Mouse (Mus musculus): ENCODE measurements around the gene Iqck. TPM values are rescaled to one million over a fixed set of nuclear protein-coding genes. Genes with fewer than 3 reads are reported as not detected.
A peak's percentile ranks its signal among the peaks of the same experiment; 100 is the strongest.

Gene Iqck
- polyA plus RNA-seq, 1 experiment from 2014 or later: 6.2 TPM

DNA sequence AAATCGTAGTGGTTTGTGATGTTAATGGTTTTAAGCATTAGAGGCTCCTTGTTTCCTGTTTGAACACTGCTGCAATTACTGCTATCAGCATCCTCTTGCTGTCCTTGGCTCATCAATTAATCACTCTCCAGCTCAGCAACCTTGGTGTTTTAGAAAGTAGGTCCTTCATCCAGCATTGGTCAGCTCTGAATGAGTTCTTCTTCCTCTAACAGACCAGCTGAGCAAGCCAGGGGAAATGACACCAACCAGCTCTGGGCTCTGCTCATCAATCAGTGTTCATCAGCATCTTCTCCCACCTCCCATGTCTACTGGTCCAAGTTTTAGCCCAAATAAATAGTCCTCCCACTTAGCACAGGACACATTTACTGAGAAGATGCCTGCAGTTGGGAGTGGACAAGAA is 3.1 kb downstream of the Iqck start:
- Histone ChIP-seq H3K27ac (replicated peaks) (no peak overlapping the region), H3K27me3 (ENCODE audit: low read depth, poor library complexity, severe bottlenecking) (no peaks in the 10 kb centered on the region), H3K9me3 (replicated peaks) (no peaks in the 10 kb centered on the region), H3K4me1 (peaks cover 21% of the 10 kb centered on the region), H3K4me3 (no peak overlapping the region), H3K36me3 (peaks cover 22% of the 10 kb centered on the region)
- 94% methylated on average over 1 of the region's 1 CpGs for WGBS
- no peak for DNase-seq (ENCODE audit: low spot score)

DNA sequence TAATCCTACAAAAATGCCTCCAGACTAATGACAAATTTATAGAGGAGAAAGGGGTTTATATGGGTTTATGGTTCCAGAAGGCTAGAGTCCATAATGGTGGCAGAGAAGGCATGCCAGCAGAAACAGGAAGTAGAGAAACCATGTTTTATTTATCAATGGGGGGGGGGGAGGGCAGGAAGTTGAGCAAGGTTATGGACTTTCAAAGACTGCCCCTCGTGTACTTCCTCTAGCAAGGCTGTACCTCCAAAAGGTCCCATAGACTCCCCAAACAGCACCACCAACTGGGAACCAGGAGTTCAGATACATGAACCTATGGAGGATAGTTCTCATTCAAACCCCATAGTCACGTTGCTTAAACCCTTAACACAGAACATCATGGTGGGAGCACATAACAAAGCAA is 9.8 kb downstream of the Iqck start:
- DNase-seq (ENCODE audit: low spot score): no peak
- Histone ChIP-seq H3K27me3 (ENCODE audit: low read depth, poor library complexity, severe bottlenecking) (no peaks in the 10 kb centered on the region), H3K27ac (replicated peaks) (no peak overlapping the region), H3K4me3 (no peak overlapping the region), H3K4me1 (no peaks in the 10 kb centered on the region), H3K9me3 (replicated peaks) (no peaks in the 10 kb centered on the region), H3K36me3 (no peaks in the 10 kb centered on the region)
- 80% methylated on average over 2 of the region's 2 CpGs for WGBS

DNA sequence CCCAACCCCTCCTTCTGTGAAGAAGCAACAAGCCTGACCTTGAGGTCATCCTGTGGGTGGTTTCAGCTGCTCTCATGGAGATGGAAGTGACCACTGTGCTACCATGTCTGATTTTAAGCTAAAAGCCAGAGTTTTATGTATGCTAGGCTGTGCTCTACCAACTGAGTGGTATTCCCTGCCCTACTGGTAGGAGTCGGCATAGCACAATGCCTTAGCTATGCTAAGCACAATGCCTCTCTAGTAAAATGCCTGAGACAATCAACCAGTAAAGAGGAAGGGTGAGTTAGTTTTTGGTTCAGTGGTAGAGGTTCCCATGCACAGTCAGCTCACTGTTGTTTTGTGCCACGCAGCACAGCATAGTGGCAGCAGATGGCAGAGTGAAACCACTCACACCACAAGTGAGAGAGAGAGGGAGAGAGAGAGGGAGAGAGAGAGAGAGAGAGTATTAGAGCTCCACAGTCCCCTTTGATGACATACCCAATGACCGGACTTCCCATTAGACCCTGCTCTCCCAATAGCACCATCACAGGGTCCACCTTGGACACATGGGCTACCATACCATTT is 24.0 kb downstream of the Iqck start:
- Histone ChIP-seq H3K27me3 (ENCODE audit: low read depth, poor library complexity, severe bottlenecking) (peaks cover 5% of the 10 kb centered on the region; the same call in 1 of the 2 replicates), H3K4me1 (peaks cover 10% of the 10 kb centered on the region; the same call in 1 of the 2 replicates), H3K27ac (replicated peaks) (no peak overlapping the region), H3K9me3 (replicated peaks) (no peaks in the 10 kb centered on the region), H3K4me3 (no peak overlapping the region), H3K36me3 (no peaks in the 10 kb centered on the region)
- 79% methylated on average over 3 of the region's 3 CpGs for WGBS
- no peak for DNase-seq (ENCODE audit: low spot score)

DNA sequence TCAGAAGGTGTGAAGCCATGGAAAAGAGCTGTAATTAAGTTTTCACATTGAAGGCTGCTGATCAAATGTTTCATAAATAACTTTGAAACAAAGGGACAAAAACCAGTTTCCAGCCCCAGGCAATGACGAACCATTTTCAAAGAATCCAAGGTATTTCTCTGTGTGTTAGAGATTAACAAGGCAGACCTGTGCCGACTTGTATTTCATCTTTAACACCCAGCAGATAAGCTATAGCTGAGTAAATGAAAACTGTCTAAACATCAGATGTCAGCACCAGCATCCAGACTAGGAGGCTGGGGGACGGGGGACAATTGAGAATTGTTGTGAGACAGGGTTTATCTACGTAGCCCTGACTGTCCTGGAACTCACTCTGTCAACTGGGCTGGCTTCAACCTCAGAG is 28.4 kb downstream of the Iqck start:
- WGBS: 81% methylated on average over 4 of the region's 4 CpGs
- H3K27ac ChIP-seq (replicated peaks): no peak overlapping the region

DNA sequence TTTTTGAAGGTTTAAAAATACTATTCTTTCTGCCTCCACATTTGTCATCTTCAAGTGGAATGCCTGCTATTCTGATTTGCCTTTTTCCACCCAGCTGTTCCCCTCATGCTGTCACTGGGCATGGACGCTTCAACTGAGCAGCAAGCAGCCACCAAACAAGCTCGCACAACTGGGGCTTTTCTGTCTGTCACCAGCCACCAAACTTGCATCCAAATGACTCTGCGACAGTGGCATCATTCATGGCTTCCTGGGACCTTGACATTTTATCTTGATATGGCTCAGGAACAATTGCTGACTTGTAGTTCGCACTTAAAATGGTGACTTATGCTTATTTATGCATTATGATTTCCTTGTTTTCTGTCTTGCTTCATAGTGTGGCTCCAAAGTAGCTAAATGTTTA is 29.4 kb downstream of the Iqck start:
- Histone ChIP-seq H3K36me3 (no peaks in the 10 kb centered on the region), H3K4me1 (peaks cover 46% of the 10 kb centered on the region), H3K27ac (replicated peaks) (no peak overlapping the region), H3K9me3 (replicated peaks) (no peaks in the 10 kb centered on the region), H3K4me3 (no peak overlapping the region), H3K27me3 (ENCODE audit: low read depth, poor library complexity, severe bottlenecking) (peaks cover 17% of the 10 kb centered on the region; the same call in 1 of the 2 replicates)
- no peak for DNase-seq (ENCODE audit: low spot score)
- 85% methylated on average over 4 of the region's 4 CpGs for WGBS

More for the DNA sequence above, 28.4 kb downstream of the Iqck start:
- Histone ChIP-seq H3K9me3 (replicated peaks) (no peaks in the 10 kb centered on the region), H3K36me3 (no peaks in the 10 kb centered on the region), H3K4me3 (no peak overlapping the region), H3K4me1 (peaks cover 38% of the 10 kb centered on the region), H3K27me3 (ENCODE audit: low read depth, poor library complexity, severe bottlenecking) (peaks cover 17% of the 10 kb centered on the region; the same call in 1 of the 2 replicates)
- DNase-seq (ENCODE audit: low spot score): no peak

DNA sequence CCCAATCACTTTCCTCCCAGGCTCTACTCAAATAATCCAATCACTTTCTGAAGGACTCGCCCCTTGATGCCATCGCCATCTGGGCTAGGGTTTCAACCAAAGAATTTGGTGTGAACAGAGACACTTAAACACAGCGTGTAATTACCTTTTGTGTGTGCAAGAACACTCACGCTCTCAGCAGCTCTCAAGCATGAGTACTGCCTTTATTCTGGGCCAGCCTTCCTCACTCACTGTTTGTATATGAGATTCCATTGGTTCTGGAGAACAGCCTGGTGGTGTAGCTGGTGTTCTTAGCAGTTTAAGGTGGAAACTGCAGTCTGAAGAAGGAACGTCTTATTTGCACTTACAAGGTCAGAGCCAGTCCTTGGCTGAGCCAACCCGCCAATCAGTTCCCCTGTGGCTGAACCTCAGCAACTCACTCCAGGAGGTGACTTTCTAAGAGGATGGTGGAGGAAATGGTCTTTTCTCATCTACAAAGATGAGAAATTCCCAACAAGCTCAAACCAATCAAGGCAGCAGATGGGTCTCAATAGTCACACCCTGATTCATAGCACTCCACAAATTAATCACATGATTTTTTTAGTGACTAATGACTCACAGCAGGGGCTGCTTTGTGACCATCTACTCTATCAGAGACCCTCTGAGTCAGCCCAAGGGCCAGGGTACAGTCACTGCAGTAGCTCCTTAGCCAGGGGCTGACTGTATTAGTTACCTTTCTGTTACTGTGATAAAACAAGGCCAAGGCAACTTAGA is 31.9 kb downstream of the Iqck start:
- peak; percentile 39 for DNase-seq (ENCODE audit: low spot score)
- WGBS: 31% methylated on average over 6 of the region's 6 CpGs

DNA sequence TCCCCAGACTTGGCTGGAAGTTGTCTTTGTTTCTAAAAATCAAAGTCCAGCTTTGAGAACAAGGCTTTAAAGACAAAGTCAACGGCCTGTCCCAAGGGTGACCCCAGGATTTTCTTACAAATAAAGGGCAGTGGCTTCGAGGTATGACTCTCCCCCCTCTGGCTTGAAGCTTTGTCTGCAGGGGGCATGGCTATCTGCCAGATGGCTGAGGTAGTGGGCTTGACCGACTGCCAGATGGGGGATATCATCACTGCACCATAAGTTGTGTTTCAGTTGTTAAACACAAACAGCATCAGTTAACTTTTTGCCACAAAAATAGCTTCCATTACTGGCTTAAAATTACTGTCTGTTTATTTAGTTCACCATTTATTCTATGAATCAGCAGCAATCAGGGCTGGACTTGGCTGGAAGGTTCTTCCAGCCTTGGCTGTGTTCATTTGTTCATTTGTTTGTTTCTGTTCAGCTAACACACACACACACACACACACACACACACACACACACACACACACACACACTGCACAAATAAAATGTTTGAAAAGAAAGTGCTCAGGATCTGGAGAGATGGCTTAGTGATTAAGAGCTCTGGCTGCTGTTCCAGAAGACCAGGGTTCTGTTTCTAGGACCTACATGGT is 33.6 kb downstream of the Iqck start:
- DNase-seq (ENCODE audit: low spot score): peak; percentile 54
- Histone ChIP-seq H3K9me3 (replicated peaks) (no peaks in the 10 kb centered on the region), H3K36me3 (no peaks in the 10 kb centered on the region), H3K27ac (replicated peaks) (peak overlapping the region; percentile 72), H3K4me1 (peaks cover 46% of the 10 kb centered on the region), H3K27me3 (ENCODE audit: low read depth, poor library complexity, severe bottlenecking) (peaks cover 15% of the 10 kb centered on the region; the same call in 1 of the 2 replicates), H3K4me3 (no peak overlapping the region)
- 8% methylated on average over 3 of the region's 3 CpGs for WGBS

More for the DNA sequence above, 31.9 kb downstream of the Iqck start:
- Histone ChIP-seq H3K9me3 (replicated peaks) (no peaks in the 10 kb centered on the region), H3K4me1 (peaks cover 56% of the 10 kb centered on the region), H3K27ac (replicated peaks) (peak overlapping the region; percentile 55; the same call in 1 of the 2 replicates), H3K4me3 (no peak overlapping the region), H3K36me3 (no peaks in the 10 kb centered on the region), H3K27me3 (ENCODE audit: low read depth, poor library complexity, severe bottlenecking) (peaks cover 17% of the 10 kb centered on the region; the same call in 1 of the 2 replicates)

DNA sequence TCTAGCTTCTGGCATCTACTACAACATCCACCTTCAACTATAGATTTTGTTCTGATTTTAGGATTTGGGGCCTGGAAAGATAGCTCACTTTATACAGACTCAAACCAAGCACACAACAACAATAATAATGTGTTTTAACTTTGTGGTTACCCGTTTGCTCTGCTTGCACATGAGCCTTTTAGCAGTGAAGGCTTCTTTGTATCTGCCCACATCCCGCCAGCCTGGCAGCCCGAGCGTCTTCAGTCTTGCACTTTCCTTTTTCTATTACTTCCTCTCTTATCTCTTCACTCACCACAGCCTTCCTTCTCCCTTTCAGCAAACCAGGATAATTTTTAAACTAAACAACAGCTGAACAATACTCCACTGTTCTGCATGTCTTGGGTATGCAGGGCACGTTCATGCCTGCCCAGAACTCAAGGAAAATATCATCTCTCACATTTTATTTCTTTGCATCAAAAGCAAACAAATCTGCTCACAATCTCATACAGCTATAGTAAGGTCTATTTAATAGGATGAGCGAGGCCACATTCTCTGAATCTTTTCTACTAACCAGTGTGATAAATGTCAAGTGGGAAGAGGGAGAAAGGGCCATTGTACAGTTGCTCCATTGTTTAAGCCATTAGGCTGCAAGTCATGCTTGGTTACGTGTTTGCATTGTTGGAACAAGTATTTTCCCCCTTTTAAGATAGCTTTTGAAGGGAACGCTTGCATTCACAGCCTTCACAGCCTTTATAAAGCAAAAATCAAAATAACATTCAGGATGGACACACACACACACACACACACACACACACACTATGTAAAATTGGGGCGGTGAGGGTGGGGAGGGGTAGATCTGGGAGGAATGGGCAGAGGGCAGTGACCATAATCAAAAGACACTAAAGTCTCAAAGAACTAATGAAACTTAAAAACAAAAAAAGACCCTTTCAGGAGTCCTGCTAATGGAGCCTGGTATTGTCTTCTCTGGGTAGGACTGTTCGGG is 40.2 kb downstream of the Iqck start:
- Histone ChIP-seq H3K36me3 (no peaks in the 10 kb centered on the region), H3K4me1 (peaks cover 57% of the 10 kb centered on the region), H3K27ac (replicated peaks) (no peak overlapping the region; the same call in 1 of the 2 replicates), H3K27me3 (ENCODE audit: low read depth, poor library complexity, severe bottlenecking) (no peaks in the 10 kb centered on the region; the same call in 1 of the 2 replicates), H3K9me3 (replicated peaks) (no peaks in the 10 kb centered on the region), H3K4me3 (no peak overlapping the region)
- no peak for DNase-seq (ENCODE audit: low spot score)
- WGBS: 76% methylated on average over 10 of the region's 10 CpGs

DNA sequence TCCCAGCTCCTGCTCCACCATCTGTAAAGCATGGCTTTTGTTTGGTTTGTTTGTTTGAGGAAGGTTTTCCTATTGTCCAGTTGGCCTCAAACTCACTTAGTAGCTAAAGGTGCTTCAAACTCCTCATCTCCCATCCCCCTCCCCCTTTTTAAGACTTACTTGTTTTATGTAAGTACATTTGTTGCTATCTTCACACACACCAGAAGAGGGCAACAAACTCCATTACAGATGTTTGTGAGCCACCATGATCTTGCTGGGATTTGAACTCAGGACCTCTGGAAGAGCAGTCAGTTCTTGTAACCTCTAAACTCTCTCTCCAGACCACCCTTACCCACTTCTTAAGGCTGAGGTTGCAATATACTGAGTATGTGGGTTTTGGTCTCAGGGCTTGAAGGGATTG is 42.5 kb downstream of the Iqck start:
- peaks cover 48% of the 10 kb centered on the region for H3K4me1 ChIP-seq
- no peak for DNase-seq (ENCODE audit: low spot score)

DNA sequence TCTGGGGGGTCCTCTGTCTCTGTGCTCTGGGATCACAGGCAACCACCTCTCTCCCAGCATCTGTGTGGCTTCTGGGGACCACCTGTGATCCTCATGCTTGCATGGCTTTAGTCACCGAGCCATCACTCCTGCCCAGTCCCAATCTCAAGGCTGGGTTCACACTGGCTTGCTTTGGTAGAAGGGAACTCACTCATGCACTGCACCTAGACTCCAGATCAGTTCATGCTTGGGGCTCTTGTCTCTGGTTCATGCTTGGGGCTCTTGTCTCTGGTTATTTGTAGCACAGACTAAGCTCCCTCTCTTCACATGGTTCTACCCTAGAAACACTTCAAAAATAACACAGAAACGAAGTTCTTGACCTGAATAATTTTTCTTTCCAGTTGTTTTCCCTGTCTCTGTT is 44.5 kb downstream of the Iqck start:
- H3K4me1 ChIP-seq: peaks cover 48% of the 10 kb centered on the region
- H3K27ac ChIP-seq (replicated peaks): peak overlapping the region; percentile 47
- 68% methylated on average over 2 of the region's 2 CpGs for WGBS

More for the DNA sequence above, 42.5 kb downstream of the Iqck start:
- H3K27ac ChIP-seq (replicated peaks): no peak overlapping the region
- no peak overlapping the region for H3K4me3 ChIP-seq
- H3K27me3 ChIP-seq (ENCODE audit: low read depth, poor library complexity, severe bottlenecking): no peaks in the 10 kb centered on the region; the same call in 1 of the 2 replicates
- H3K36me3 ChIP-seq: no peaks in the 10 kb centered on the region
- H3K9me3 ChIP-seq (replicated peaks): no peaks in the 10 kb centered on the region

DNA sequence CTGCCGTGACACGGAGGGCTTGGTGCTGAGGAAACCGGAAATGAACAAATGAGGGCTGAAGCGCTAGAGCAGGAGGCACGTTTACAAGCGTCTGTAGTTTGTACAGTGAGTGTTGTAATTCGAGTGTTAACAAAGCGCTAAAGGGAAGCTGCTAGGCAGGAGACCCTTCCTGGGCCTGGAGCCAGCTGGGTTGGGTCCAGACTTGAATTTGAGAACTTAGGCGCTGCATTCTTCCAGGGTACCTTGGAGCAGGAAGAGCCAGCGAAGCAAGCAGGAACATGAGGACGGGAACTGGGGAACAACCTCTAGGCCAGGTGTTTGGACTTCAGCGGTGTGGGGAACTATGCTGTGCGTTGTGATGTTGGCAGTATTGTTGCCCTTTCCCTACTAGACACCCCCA is 47.4 kb downstream of the Iqck start:
- no peak for DNase-seq (ENCODE audit: low spot score)
- 88% methylated on average over 13 of the region's 13 CpGs for WGBS
- Histone ChIP-seq H3K36me3 (no peaks in the 10 kb centered on the region), H3K4me3 (no peak overlapping the region), H3K27me3 (ENCODE audit: low read depth, poor library complexity, severe bottlenecking) (no peaks in the 10 kb centered on the region; the same call in 1 of the 2 replicates), H3K9me3 (replicated peaks) (no peaks in the 10 kb centered on the region), H3K4me1 (peaks cover 25% of the 10 kb centered on the region), H3K27ac (replicated peaks) (no peak overlapping the region)

More for the DNA sequence above, 44.5 kb downstream of the Iqck start:
- no peak for DNase-seq (ENCODE audit: low spot score)
- H3K36me3 ChIP-seq: no peaks in the 10 kb centered on the region
- no peaks in the 10 kb centered on the region; the same call in 1 of the 2 replicates for H3K27me3 ChIP-seq (ENCODE audit: low read depth, poor library complexity, severe bottlenecking)
- no peaks in the 10 kb centered on the region for H3K9me3 ChIP-seq (replicated peaks)
- no peak overlapping the region for H3K4me3 ChIP-seq

DNA sequence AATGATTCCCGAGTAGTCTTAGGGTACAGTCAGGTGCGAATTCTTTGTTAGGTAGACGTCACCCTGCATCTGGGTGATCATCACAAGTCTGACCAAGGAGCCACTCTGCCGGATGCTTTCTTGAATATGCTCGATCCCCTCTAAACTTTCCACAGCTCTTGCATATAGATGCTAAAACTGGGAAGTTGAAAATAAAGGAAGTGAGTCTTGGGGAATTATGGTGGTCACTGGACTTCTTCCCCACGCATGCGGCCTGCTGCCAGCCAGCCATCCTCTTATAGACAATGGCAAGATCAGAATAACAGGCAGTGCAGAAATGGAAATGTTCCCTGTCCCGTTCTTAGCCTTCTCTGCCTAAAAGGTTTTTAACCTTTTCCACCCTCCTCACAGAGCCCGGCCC is 48.3 kb downstream of the Iqck start:
- DNase-seq (ENCODE audit: low spot score): no peak
- no peaks in the 10 kb centered on the region for H3K36me3 ChIP-seq
- no peaks in the 10 kb centered on the region; the same call in 1 of the 2 replicates for H3K27me3 ChIP-seq (ENCODE audit: low read depth, poor library complexity, severe bottlenecking)
- H3K27ac ChIP-seq (replicated peaks): no peak overlapping the region
- no peak overlapping the region for H3K4me3 ChIP-seq
- H3K4me1 ChIP-seq: peaks cover 22% of the 10 kb centered on the region
- WGBS: 91% methylated on average over 9 of the region's 9 CpGs
- H3K9me3 ChIP-seq (replicated peaks): no peaks in the 10 kb centered on the region
